Mouse (Mus musculus): Measurements from ENCODE around the gene Sp4. TPM values are rescaled to one million over a fixed set of nuclear protein-coding genes. Genes with fewer than 3 reads are reported as not detected.

Gene Sp4
- total and polyA plus RNA-seq, 3 experiments = 21.4 to 35.4 (median 33.9) TPM

DNA sequence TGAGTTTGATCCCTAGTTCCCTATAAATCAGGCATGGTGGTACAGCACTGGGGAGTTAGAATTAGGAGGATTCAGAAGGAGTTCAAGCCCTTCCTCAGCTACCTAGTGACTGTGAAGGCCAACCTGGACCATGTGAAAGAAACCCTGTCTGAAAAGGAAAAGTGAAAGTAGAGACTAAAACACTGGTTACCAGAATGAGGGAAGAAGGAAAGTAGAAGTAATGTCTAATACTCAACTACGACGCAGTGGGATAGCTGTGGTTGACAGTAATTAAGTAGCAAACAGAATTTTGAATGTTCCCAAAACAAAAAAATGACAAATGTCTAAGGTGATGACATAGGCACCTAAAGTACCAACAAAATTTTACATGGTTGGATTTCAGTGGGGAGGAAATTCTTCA, 5.0 kb downstream of the Sp4 start:
- TF ChIP-seq EP300 (IDR thresholded peaks at IDR 0.05; ENCODE audit: low read depth in 1 of 2, low read length in 2 of 2) = no peak
- no peak for TF ChIP-seq USF2 (IDR thresholded peaks at IDR 0.05; ENCODE audit: borderline replicate concordance in 1 of 2, insufficient read depth in 1 of 2, low read depth in 1 of 2, low read length in 2 of 2)
- no peak for TF ChIP-seq SIN3A (IDR thresholded peaks at IDR 0.05; ENCODE audit: low read length)
- TF ChIP-seq GATA1 (IDR thresholded peaks at IDR 0.05; ENCODE audit: low read depth, low read length) = no peak
- no peak for TF ChIP-seq MEF2A (IDR thresholded peaks at IDR 0.05; ENCODE audit: extremely low read depth, insufficient replicate concordance, low read depth, low read length, poor library complexity, severe bottlenecking)
- H3K9ac ChIP-seq (ENCODE audit: control insufficient read depth, low read depth, low read length, poor library complexity, severe bottlenecking) = peak overlapping the region; percentile 78

DNA sequence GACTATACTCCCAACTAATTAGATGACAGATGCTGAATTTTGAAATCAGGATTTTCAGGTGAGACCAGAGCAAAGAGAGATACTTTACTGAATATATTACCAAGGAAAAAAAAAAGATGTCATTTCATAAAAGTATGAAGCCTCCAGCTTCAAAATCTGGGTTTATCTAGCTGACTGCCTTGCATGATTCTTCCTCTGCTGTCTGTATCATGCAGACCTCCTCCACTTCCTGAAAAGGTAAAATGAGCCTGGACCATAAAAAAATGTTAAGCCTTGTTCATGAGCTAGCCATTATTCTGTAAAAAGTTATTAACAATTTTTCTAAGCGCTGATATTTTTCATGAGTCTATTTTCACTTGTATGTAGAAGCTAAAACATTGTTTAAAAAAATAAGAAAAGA, 5.4 kb downstream of the Sp4 start:
- H3K9me3 ChIP-seq (replicated peaks; ENCODE audit: insufficient read depth, low read length) = no peaks in the 10 kb centered on the region
- no peaks in the 10 kb centered on the region for H3K27me3 ChIP-seq (ENCODE audit: control insufficient read depth in 1 of 2, insufficient read depth in 2 of 2, low read length in 2 of 2)
- peak; percentile 86 for DNase-seq (ENCODE audit: low read depth, low spot score)
- H3K9ac ChIP-seq (ENCODE audit: control insufficient read depth, low read depth, low read length, poor library complexity, severe bottlenecking) = peak overlapping the region; percentile 78
- H3K27ac ChIP-seq (ENCODE audit: control insufficient read depth, low read depth, low read length) = peak overlapping the region; percentile 85
- peaks cover 0 to 48% of the 10 kb centered on the region in 2 experiments; a peak in 3 of 4 replicates for H3K36me3 ChIP-seq (ENCODE audit: control insufficient read depth in 1 of 2, insufficient read depth in 2 of 2, low read length in 2 of 2)
- H3K4me1 ChIP-seq (ENCODE audit: control insufficient read depth in 1 of 2, insufficient read depth in 2 of 2, low read length in 2 of 2) = peaks cover 21 to 31% of the 10 kb centered on the region in 2 experiments
- peak overlapping the region; percentile 75 to 76 for H3K4me3 ChIP-seq (ENCODE audit: control insufficient read depth in 1 of 2, insufficient read depth in 1 of 2, low read depth in 2 of 2, low read length in 2 of 2)
- TF ChIP-seq GABPA (IDR thresholded peaks at IDR 0.05; ENCODE audit: low read depth, low read length) (no peak), TAL1 (IDR thresholded peaks at IDR 0.05; ENCODE audit: low read length) (peak; percentile 68), RCOR1 (IDR thresholded peaks at IDR 0.05; ENCODE audit: low read depth, low read length) (no peak)
- peaks cover 41% of the 10 kb centered on the region for H3K79me2 ChIP-seq (ENCODE audit: control insufficient read depth, insufficient read depth, low read length, poor library complexity)

More for the DNA sequence above, 5.0 kb downstream of the Sp4 start:
- Histone ChIP-seq H3K27me3 (ENCODE audit: control insufficient read depth in 1 of 2, insufficient read depth in 2 of 2, low read length in 2 of 2) (no peaks in the 10 kb centered on the region), H3K9me3 (replicated peaks; ENCODE audit: insufficient read depth, low read length) (no peaks in the 10 kb centered on the region), H3K4me1 (ENCODE audit: control insufficient read depth in 1 of 2, insufficient read depth in 2 of 2, low read length in 2 of 2) (peaks cover 21 to 31% of the 10 kb centered on the region in 2 experiments), H3K36me3 (ENCODE audit: control insufficient read depth in 1 of 2, insufficient read depth in 2 of 2, low read length in 2 of 2) (peaks cover 0 to 48% of the 10 kb centered on the region in 2 experiments; a peak in 3 of 4 replicates), H3K79me2 (ENCODE audit: control insufficient read depth, insufficient read depth, low read length, poor library complexity) (peaks cover 38% of the 10 kb centered on the region), H3K4me3 (ENCODE audit: control insufficient read depth in 1 of 2, insufficient read depth in 1 of 2, low read depth in 2 of 2, low read length in 2 of 2) (peak overlapping the region; percentile 75 to 76), H3K27ac (ENCODE audit: control insufficient read depth, low read depth, low read length) (peak overlapping the region; percentile 85)
- peak; percentile 82 for DNase-seq (ENCODE audit: low read depth, low spot score)

DNA sequence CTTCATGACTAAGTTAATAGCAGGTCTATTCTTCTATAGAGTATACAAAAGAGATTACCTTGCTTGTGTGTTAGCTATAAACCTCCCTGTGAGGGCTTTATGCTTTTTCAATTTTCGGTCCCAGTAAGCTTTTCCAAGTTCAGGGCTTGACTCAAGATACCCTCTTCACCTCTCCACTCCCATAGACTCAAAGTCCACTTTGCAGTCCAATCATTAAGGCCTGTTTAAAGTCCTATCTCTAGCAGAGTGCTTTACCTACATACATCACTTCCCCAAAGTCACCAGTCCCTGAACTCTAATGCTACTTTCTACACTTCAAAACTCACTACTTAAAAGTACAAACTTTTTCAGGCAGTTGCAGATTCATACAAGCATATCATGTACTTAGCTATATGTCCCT, 12.3 kb downstream of the Sp4 start:
- peaks cover 18% of the 10 kb centered on the region for H3K79me2 ChIP-seq (ENCODE audit: control insufficient read depth, insufficient read depth, low read length, poor library complexity)
- H3K9ac ChIP-seq (ENCODE audit: control insufficient read depth, low read depth, low read length, poor library complexity, severe bottlenecking) = no peak overlapping the region
- H3K27me3 ChIP-seq (ENCODE audit: control insufficient read depth in 1 of 2, insufficient read depth in 2 of 2, low read length in 2 of 2) = no peaks in the 10 kb centered on the region
- H3K4me3 ChIP-seq (ENCODE audit: control insufficient read depth in 1 of 2, insufficient read depth in 1 of 2, low read depth in 2 of 2, low read length in 2 of 2) = no peak overlapping the region
- peaks cover 4 to 14% of the 10 kb centered on the region in 2 experiments; a peak in 2 of 4 replicates for H3K4me1 ChIP-seq (ENCODE audit: control insufficient read depth in 1 of 2, insufficient read depth in 2 of 2, low read length in 2 of 2)
- no peaks in the 10 kb centered on the region for H3K9me3 ChIP-seq (replicated peaks; ENCODE audit: insufficient read depth, low read length)
- TF ChIP-seq GATA1 (IDR thresholded peaks at IDR 0.05; ENCODE audit: low read depth, low read length) (no peak), TCF12 (IDR thresholded peaks at IDR 0.05; ENCODE audit: low read depth, low read length) (no peak), ZKSCAN1 (IDR thresholded peaks at IDR 0.05; ENCODE audit: low read depth, low read length) (no peak), MEF2A (IDR thresholded peaks at IDR 0.05; ENCODE audit: extremely low read depth, insufficient replicate concordance, low read depth, low read length, poor library complexity, severe bottlenecking) (no peak), NELFE (IDR thresholded peaks at IDR 0.05; ENCODE audit: low read depth, low read length) (no peak), TBP (IDR thresholded peaks at IDR 0.05; ENCODE audit: low read depth, low read length) (no peak), MYB (IDR thresholded peaks at IDR 0.05; ENCODE audit: low read depth, low read length) (no peak), POLR2AphosphoS5 (IDR thresholded peaks at IDR 0.05; ENCODE audit: borderline replicate concordance, low read depth, low read length) (no peak), CTCF (IDR thresholded peaks at IDR 0.05 in 2 of 3, conservative IDR thresholded peaks at IDR 0.05 in 1 of 3; ENCODE audit: control insufficient read depth in 1 of 3, insufficient read depth in 1 of 3, low read depth in 2 of 3, low read length in 3 of 3, poor library complexity in 1 of 3, severe bottlenecking in 1 of 3) (no peak)
- H3K36me3 ChIP-seq (ENCODE audit: control insufficient read depth in 1 of 2, insufficient read depth in 2 of 2, low read length in 2 of 2) = peaks cover 3 to 18% of the 10 kb centered on the region in 2 experiments; a peak in 3 of 4 replicates
- no peak overlapping the region for H3K27ac ChIP-seq (ENCODE audit: control insufficient read depth, low read depth, low read length)
- peak; percentile 44 for DNase-seq (ENCODE audit: low read depth, low spot score)

All from MEL (cell line).